Mouse (Mus musculus) spleen, adult 2 months (tissue): ENCODE data around the gene Olfr464. TPM values are rescaled to one million over a fixed set of nuclear protein-coding genes. Genes with fewer than 3 reads are reported as not detected.
A peak's percentile ranks its signal among the peaks of the same experiment; 100 is the strongest.

ENCODE experiments used
- DNase-seq, 2 experiments: peaks; one replicate each; pipeline versions ENCODE4 v3.0.0 to v3.0.0-alpha.2; 2012 to 2021; ENCODE audit warnings: low spot score in 2 of 2, low read depth in 1 of 2
- H3K27ac ChIP-seq: fragments of 200-500 bp; 2 replicates; pipeline ENCODE4 v1.5.1; 2012; ENCODE audit warnings: low read length, inconsistent platforms; ENCODE audit not compliant: insufficient read depth
- H3K27me3 ChIP-seq: fragments of 200-500 bp; 2 replicates; pipeline ENCODE4 v1.6.1; 2012; ENCODE audit warnings: mild to moderate bottlenecking, moderate library complexity, low read length, inconsistent platforms; ENCODE audit not compliant: control insufficient read depth, insufficient read depth
- H3K36me3 ChIP-seq: fragments of 200-500 bp; 2 replicates; pipeline ENCODE4 v1.6.1; 2012; ENCODE audit warnings: mild to moderate bottlenecking, low read length, inconsistent platforms; ENCODE audit not compliant: control insufficient read depth, insufficient read depth
- H3K4me1 ChIP-seq: fragments of 200-500 bp; 2 replicates; pipeline ENCODE4 v1.6.1; 2011; ENCODE audit warnings: inconsistent platforms; ENCODE audit not compliant: control insufficient read depth, insufficient read depth, insufficient read length
- H3K4me3 ChIP-seq: fragments of 200-500 bp; 2 replicates; pipeline ENCODE4 v1.5.1; 2011; ENCODE audit warnings: mild to moderate bottlenecking, inconsistent platforms; ENCODE audit not compliant: insufficient read depth, insufficient read length; ENCODE audit errors: extremely low read depth
- CTCF ChIP-seq: fragments of 200-500 bp; IDR thresholded peaks from 2 replicates; pipeline ENCODE4 v1.5.1; 2011; ENCODE audit warnings: mild to moderate bottlenecking, inconsistent platforms; ENCODE audit not compliant: insufficient read depth, insufficient read length, insufficient replicate concordance; ENCODE audit errors: extremely low read depth
- POLR2A ChIP-seq: fragments of 200-500 bp; IDR thresholded peaks from 2 replicates; pipeline ENCODE4 v1.6.1; 2011; ENCODE audit warnings: low read depth, low read length, inconsistent platforms
- WGBS: fragments of 180-500 bp; shearing (Covaris S2); methylation state at CpG from one replicate; pipeline ENCODE4 v1.1.7; 2018; 5-methylcytosine and 5-hydroxymethylcytosine counted together
- polyA plus RNA-seq: library from polyadenylated mRNA; depleted of rRNA; stranded (reverse); fragments of >200 nt; gene quantifications from 2 replicates; pipeline ENCODE4 v1.2.3, GENCODE M21; 2012

Gene Olfr464
- polyA plus RNA-seq, 1 experiment, result not detected

DNA sequence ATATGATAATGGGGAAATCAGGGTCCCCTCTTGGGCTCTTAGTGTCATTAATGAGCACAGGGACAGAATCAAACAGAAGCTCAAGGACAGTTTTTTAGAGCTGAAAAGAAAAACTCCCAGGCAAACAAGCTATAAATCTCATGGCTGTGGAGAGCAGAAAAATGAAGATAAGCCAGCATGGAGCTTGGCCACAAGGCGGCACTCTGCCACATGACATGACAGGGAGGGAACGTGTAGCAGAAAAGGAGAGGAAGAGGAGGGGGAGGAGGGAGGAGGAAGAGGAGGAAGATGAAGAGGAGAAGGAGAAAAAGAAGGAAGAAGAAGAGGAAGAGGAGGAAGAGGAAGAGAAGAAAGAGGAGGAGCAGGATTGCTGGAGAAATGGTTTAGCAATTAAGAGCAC is 29.2 kb upstream of the Olfr464 start:
- Histone ChIP-seq H3K4me1 (no peaks in the 10 kb centered on the region), H3K36me3 (no peaks in the 10 kb centered on the region), H3K27ac (no peak overlapping the region), H3K4me3 (no peak overlapping the region), H3K27me3 (no peaks in the 10 kb centered on the region)
- 10% methylated on average over 2 of the region's 2 CpGs for WGBS
- TF ChIP-seq CTCF, result peak; percentile 25; the same call in 1 of the 2 replicates
- TF ChIP-seq POLR2A, result no peak
- no peak for DNase-seq

DNA sequence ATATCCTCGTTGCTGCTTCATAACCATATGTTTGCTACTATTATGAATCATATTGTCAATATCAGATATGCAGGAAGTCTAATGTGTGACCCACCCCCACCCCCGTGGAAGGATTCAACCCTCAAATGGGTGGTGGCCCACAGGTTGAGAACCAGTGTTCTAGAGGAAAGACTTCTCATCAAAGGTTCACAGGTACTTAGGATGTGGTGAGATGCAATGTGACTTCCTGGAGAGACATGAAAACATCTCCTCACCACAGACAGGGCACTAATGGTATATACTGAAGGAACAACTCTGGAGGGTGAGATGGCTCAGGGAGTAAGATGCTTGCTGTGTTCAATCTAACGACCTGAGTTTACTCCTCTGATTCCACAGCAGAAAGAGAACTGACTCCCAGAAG is 14.7 kb upstream of the Olfr464 start:
- Histone ChIP-seq H3K27me3 (no peaks in the 10 kb centered on the region; the same call in 1 of the 2 replicates), H3K4me3 (no peak overlapping the region), H3K36me3 (no peaks in the 10 kb centered on the region), H3K4me1 (no peaks in the 10 kb centered on the region; the same call in none of the 2 replicates), H3K27ac (peak overlapping the region; percentile 82)
- no peak for TF ChIP-seq CTCF
- TF ChIP-seq POLR2A, result no peak
- DNase-seq, result peak in 1 of 2 experiments; percentile 43
- 56% methylated on average over 3 of the region's 3 CpGs for WGBS

DNA sequence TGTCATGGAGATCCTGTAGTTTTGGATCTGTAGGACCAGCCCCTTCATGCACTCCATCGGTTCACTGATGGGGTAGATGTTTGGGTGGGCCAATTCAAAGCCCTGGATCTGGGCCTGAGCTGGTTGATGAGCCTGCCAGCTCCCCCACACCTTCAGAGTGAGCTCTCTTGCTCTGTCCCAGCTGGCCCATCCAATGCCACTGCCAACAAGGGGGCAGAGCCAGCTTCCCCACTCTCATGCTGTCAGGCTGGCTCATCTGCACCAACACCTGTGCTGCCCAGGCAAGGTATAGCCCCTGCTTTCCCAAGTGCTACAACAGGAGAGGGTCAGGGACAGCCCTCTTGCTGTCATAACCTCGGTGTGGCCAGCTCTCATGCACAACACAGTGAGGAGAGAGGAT is 13.0 kb upstream of the Olfr464 start:
- WGBS, result 63% methylated on average over 2 of the region's 2 CpGs
- Histone ChIP-seq H3K27ac (no peak overlapping the region), H3K36me3 (no peaks in the 10 kb centered on the region), H3K27me3 (no peaks in the 10 kb centered on the region), H3K4me1 (no peaks in the 10 kb centered on the region; the same call in none of the 2 replicates), H3K4me3 (no peak overlapping the region)
- TF ChIP-seq CTCF (no peak), POLR2A (no peak)
- DNase-seq, result no peak

DNA sequence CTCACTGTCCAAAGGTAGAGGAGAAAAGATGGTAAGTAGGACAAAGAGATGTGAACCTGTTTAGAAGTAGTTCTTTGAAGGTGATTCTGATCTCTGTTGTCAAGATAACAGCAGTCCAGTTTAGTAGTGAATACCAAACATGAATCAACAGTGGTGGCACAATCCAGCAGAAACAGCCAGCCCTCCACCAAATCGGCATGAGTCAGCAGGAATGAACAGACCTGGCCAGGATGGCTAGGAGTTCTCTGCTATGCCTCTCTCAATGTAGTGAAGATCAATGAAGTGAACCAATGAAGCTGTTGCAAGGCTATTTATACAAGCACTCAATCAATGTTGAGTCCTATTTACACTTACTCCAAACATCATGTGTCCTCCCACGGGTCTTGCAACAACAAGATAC is 9.6 kb upstream of the Olfr464 start:
- no peak for DNase-seq
- Histone ChIP-seq H3K27me3 (no peaks in the 10 kb centered on the region), H3K4me1 (no peaks in the 10 kb centered on the region), H3K36me3 (no peaks in the 10 kb centered on the region), H3K4me3 (no peak overlapping the region), H3K27ac (no peak overlapping the region)
- no peak for TF ChIP-seq POLR2A
- TF ChIP-seq CTCF, result no peak
- WGBS, result 90% methylated on average over 2 of the region's 2 CpGs

DNA sequence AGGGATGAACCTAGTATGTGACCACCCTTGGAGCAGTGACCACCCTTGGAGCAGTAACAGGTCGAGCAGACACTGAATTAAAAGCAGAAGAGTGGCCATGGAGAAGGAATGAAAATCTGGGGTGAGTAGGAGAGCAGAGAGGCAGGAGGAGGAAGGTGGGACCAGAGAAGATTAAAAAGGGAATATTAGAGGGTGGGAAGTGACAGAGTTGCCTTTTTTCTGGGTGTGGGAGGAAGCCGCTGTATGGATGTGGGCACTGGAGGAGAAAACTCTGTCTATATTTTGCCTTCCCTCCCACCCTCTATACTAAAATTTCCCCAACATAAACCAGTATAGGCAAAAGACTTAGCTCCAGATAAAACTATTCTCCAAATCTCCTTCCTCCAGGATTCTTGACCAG is 466 bp downstream of the Olfr464 start:
- H3K36me3 ChIP-seq, result no peaks in the 10 kb centered on the region
- TF ChIP-seq POLR2A (no peak), CTCF (no peak)
- H3K27ac ChIP-seq, result no peak overlapping the region
- H3K27me3 ChIP-seq, result no peaks in the 10 kb centered on the region
- H3K4me1 ChIP-seq, result no peaks in the 10 kb centered on the region
- no peak for DNase-seq
- WGBS, result 67% methylated on average over 2 of the region's 2 CpGs
- H3K4me3 ChIP-seq, result no peak overlapping the region

DNA sequence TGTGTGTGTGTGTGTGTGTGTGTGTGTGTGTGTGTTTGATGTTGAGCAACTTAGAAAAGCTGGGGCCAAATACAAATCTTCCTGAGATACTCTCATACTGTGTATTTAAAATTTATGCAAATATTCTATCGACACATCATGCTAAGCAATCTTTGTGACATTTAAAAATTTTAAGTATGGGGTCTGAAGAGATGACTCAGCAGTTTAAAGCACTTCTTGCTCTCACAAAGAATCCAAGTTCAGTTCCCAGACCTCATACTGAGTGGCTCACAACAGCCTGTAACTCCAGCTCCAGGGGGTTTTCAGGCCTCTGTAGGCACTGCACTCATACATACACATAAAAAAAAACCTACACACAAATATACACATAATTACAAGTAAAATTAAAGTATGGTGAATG is 4.8 kb downstream of the Olfr464 start:
- H3K27ac ChIP-seq, result no peak overlapping the region

GRCm38 (mm10) chr11:87904331-87904730 is 16.4 kb downstream of the Olfr464 start:
- WGBS, result 82% methylated on average over 3 of the region's 3 CpGs
- Histone ChIP-seq H3K27me3 (no peaks in the 10 kb centered on the region; the same call in 1 of the 2 replicates), H3K4me1 (no peaks in the 10 kb centered on the region), H3K27ac (no peak overlapping the region), H3K4me3 (no peak overlapping the region), H3K36me3 (no peaks in the 10 kb centered on the region)
- DNase-seq, result no peak
- TF ChIP-seq CTCF, result no peak
- no peak for TF ChIP-seq POLR2A

More for the DNA sequence above, 4.8 kb downstream of the Olfr464 start:
- Histone ChIP-seq H3K4me3 (no peak overlapping the region), H3K4me1 (no peaks in the 10 kb centered on the region), H3K27me3 (no peaks in the 10 kb centered on the region), H3K36me3 (no peaks in the 10 kb centered on the region)
- 73% methylated on average over 1 of the region's 1 CpGs for WGBS
- TF ChIP-seq CTCF, result no peak
- TF ChIP-seq POLR2A, result no peak
- DNase-seq, result no peak

DNA sequence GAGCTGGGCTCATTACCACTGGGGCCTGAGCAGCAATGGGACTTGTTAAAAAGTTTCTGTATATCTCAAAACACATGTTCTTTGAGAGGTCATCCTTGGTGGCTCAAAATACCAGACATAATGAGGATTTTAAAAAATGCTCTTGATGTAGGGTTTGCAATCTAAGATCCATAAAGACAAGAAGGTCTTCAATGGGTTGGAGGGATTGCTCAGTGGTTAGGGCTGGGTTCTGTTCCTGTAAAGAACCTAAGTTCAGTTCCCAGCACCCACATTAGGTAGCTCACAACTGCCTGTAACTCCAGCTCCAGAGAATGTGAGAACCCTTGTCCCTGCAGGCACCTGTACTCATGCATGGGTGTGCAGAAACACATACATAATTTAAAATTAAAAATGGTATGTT is 23.5 kb downstream of the Olfr464 start, which contains the start of gene Olfr463:
Gene Olfr463, minus strand, starts transcription at position 101 of the 400 bp plus-strand sequence.
- Histone ChIP-seq H3K27me3 (no peaks in the 10 kb centered on the region; the same call in none of the 2 replicates), H3K4me1 (no peaks in the 10 kb centered on the region), H3K27ac (no peak within 1 kb of the TSS), H3K4me3 (no peak within 1 kb of the TSS), H3K36me3 (no peaks in the 10 kb centered on the region)
- no peak for TF ChIP-seq POLR2A
- TF ChIP-seq CTCF, result no peak
- DNase-seq, result no peak
